Mouse (Mus musculus): ENCODE results near the gene Arhgef15.
"Not testable (repeated sequence)": the region's sequence is repeated elsewhere in the genome, so short reads cannot be mapped to it uniquely, and the experiment has no call there.

- TF ChIP-seq POLR2A (IDR thresholded peaks at IDR 0.05; ENCODE audit: insufficient read depth, low read length); CTCF (IDR thresholded peaks at IDR 0.05; ENCODE audit: low read depth, low read length): not testable (repeated sequence)
Measured at GRCm38 (mm10) chr11:68962159-68962558, 4.9 kb upstream of the Arhgef15 start.

Measured in ES-Bruce4 (cell line).